Mouse (Mus musculus) heart, postnatal 0 days (tissue): ENCODE results near the gene Clk2.

Experiments used
- CTCF ChIP-seq: IDR thresholded peaks from 2 replicates; pipeline ENCODE4 v1.5.1; 2016; ENCODE audit warnings: antibody characterized with exemption, control low read depth, low read depth
- EP300 ChIP-seq: IDR thresholded peaks from 2 replicates; pipeline ENCODE4 v1.6.1; 2016; ENCODE audit warnings: antibody characterized with exemption, low read depth

- TF ChIP-seq CTCF (no peak), EP300 (no peak)
Measured at GRCm38 (mm10) chr3:89165268-89165870, 774 bp downstream of the Clk2 start.
